Mouse (Mus musculus): ENCODE data around the gene Sptlc2.

DNA sequence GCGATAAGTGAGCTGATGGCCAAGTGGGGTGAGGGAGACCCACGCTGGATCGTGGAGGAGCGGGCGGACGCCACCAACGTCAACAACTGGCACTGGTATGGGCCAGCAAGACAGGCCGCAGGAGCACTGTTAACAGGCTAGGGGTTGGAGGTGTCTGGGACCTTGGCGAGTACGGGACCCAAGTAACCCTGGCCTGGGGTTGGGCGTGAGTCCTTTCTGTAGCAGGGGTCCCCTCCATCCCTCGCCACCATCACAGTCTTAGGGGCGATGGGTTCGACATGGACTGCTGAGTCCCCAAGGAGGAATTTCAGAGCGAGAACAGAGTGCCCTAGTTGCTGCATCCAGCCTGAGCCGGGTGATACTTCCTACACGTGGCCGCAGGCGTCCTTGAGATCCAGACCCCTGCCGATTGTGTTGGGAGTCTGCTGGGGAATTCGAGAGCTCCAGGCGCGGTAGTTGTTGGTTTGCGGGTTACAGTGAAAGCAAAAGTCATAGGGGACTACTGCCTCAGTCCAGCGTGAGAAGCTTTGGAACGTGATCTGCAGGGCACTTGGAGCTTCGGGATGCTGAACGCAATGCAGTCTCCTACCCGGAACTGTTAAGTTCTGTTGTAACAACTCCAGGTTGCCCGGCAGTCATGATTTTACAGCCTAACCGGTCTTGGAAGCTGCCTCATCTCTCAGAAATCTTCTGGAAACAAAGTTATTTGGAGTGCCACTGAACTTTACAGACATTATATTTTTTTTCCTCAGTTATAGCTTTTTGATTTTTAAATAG is 121.1 kb downstream of the Sptlc2 start:
- no peak for TF ChIP-seq CTCF (IDR thresholded peaks at IDR 0.05; ENCODE audit: borderline replicate concordance, extremely low read depth, insufficient read depth, insufficient read length)
- TF ChIP-seq POLR2A (IDR thresholded peaks at IDR 0.05; ENCODE audit: borderline replicate concordance, extremely low read depth, insufficient read depth, insufficient read length, poor library complexity, severe bottlenecking): no peak

Measured in brain, embryonic 14.5 days (tissue).